Mouse (Mus musculus) thymus, adult 2 months (tissue): ENCODE measurements at regions not wholly inside any gene's neighbourhood (a gene's known extent, or its start where the extent isn't known, plus 50 kb on each side); places are given as distances from the start of the nearest gene placed in this dataset.

Experiments
- CTCF ChIP-seq: fragments of 200-500 bp; IDR thresholded peaks from 2 replicates; pipeline ENCODE4 v1.5.1; 2012; ENCODE audit warnings: mild to moderate bottlenecking, control low read depth, low read length, moderate library complexity, borderline replicate concordance; ENCODE audit not compliant: control insufficient read depth, poor library complexity, insufficient read depth; ENCODE audit errors: extremely low read depth
- POLR2A ChIP-seq: fragments of 200-500 bp; IDR thresholded peaks from 2 replicates; pipeline ENCODE4 v1.6.1; 2012; ENCODE audit warnings: mild to moderate bottlenecking, low read length, control low read depth, moderate library complexity; ENCODE audit not compliant: control insufficient read depth, poor library complexity, insufficient read depth; ENCODE audit errors: extremely low read depth

DNA sequence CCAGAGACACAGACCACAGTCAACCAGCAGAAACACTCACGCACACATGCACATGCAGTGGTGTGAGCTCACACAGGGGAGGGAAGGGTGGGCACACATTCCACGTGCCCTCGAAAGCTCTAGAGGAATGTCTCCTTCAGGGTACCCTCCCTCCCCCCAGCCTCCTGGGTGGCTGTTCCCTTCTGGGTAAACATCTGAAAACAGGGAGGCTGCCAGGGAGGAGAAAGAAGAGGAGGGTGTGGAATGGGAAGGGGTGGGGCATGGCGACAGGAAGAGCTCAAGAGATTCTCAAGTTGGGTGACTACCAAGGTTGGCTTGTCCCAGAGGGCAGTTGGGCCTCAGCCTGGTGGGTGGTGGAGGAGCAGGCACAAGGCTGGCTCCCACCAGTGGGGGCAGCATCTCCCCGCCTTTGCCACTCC, 82.6 kb upstream of the Egflam start:
- TF ChIP-seq POLR2A (no peak), CTCF (no peak)
